ENCODE assay signal across 18 mouse cellular contexts in the genomic region with DNA sequence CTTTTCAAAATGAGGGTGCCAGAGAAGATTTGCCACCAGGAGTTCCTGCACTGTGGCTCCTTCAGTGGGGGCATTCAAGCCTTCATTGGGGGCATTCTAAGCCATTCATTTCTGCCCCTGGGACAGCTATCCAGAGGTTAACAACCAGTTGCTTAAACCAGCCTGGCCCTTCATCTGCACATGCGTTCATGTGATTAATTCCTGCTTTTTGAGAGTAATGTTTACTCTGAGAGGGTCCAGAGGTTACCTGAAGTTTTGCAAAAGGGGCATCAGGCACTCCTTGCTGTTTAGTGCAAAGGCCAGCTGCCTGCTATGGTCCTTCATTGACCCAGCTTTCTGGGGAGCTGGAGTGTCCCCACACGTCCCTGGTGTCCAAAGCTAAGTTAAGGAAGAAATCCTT. TPM values are rescaled to one million over a fixed set of nuclear protein-coding genes. Genes with fewer than 3 reads are reported as not detected.
DNase-seq lines count a peak whose midpoint lies in the region; ATAC-seq lines count a peak whose summit lies in the region.
"Had no signal": no experiment of that assay in that cellular context is flagged by ENCODE, and none has a peak within 500 bp of the region (broad histone marks: within the 10 kb centered on the region; RNA-seq: fewer than 3 reads in every experiment).

No protein-coding gene starts in this region.

- H3K4me2 ChIP-seq in forebrain, embryonic 12.5 days: no peak overlapping the region
- H3K4me2 ChIP-seq in kidney, embryonic 14.5 days (replicated peaks; ENCODE audit: low read depth, low read length): no peak overlapping the region
- H3K4me2 ChIP-seq in liver, embryonic 11.5 days: no peak overlapping the region
- H3K4me2 ChIP-seq: heart, embryonic 12.5 days; limb, embryonic 13.5 days; lung, embryonic 15.5 days had no signal

- no peak overlapping the region for H3K27ac ChIP-seq in forebrain, embryonic 12.5 days
- no peak overlapping the region for H3K27ac ChIP-seq in forebrain, embryonic 10.5 days
- no peak overlapping the region for H3K27ac ChIP-seq in kidney, embryonic 14.5 days (ENCODE audit: low read depth, low read length)
- H3K27ac ChIP-seq in liver, embryonic 11.5 days (ENCODE audit: low read depth, low read length): no peak overlapping the region
- H3K27ac ChIP-seq: embryonic facial prominence, embryonic 10.5 days; limb, embryonic 13.5 days; lung, embryonic 15.5 days had no signal

- 61% methylated on average over 2 of the region's 2 CpGs for WGBS in forebrain, embryonic 12.5 days
- WGBS in forebrain, embryonic 10.5 days: 65% methylated on average over 2 of the region's 2 CpGs
- WGBS in kidney, embryonic 14.5 days: 49% methylated on average over 2 of the region's 2 CpGs
- WGBS in liver, embryonic 11.5 days: 49% methylated on average over 2 of the region's 2 CpGs

- H3K4me3 ChIP-seq in forebrain, embryonic 12.5 days (replicated peaks): no peak overlapping the region
- no peak overlapping the region for H3K4me3 ChIP-seq in forebrain, embryonic 10.5 days
- no peak overlapping the region for H3K4me3 ChIP-seq in kidney, embryonic 14.5 days (ENCODE audit: low read length)
- no peak overlapping the region for H3K4me3 ChIP-seq in liver, embryonic 11.5 days (ENCODE audit: low read depth, low read length)
- H3K4me3 ChIP-seq: heart, embryonic 12.5 days; limb, embryonic 13.5 days; lung, embryonic 15.5 days had no signal

- no peaks in the 10 kb centered on the region for H3K36me3 ChIP-seq in forebrain, embryonic 12.5 days (replicated peaks)
- H3K36me3 ChIP-seq in forebrain, embryonic 10.5 days (replicated peaks): no peaks in the 10 kb centered on the region
- H3K36me3 ChIP-seq in kidney, embryonic 14.5 days (ENCODE audit: control insufficient read depth, insufficient read depth, low read length): no peaks in the 10 kb centered on the region
- no peaks in the 10 kb centered on the region for H3K36me3 ChIP-seq in liver, embryonic 11.5 days (ENCODE audit: control insufficient read depth, insufficient read depth, low read length)
- H3K36me3 ChIP-seq: embryonic facial prominence, embryonic 10.5 days; heart, embryonic 12.5 days; limb, embryonic 13.5 days; lung, embryonic 15.5 days had no signal

- no peaks in the 10 kb centered on the region for H3K9me3 ChIP-seq in forebrain, embryonic 12.5 days
- no peaks in the 10 kb centered on the region for H3K9me3 ChIP-seq in forebrain, embryonic 10.5 days
- H3K9me3 ChIP-seq in kidney, embryonic 14.5 days (ENCODE audit: control insufficient read depth, low read length): no peaks in the 10 kb centered on the region
- no peaks in the 10 kb centered on the region for H3K9me3 ChIP-seq in liver, embryonic 11.5 days (ENCODE audit: control insufficient read depth, low read length)
- H3K9me3 ChIP-seq: embryonic facial prominence, embryonic 10.5 days; heart, embryonic 12.5 days; limb, embryonic 13.5 days; lung, embryonic 15.5 days; megakaryocyte, embryonic 14.5 days had no signal

- peaks cover 50% of the 10 kb centered on the region for H3K4me1 ChIP-seq in forebrain, embryonic 12.5 days
- peaks cover 66% of the 10 kb centered on the region for H3K4me1 ChIP-seq in forebrain, embryonic 10.5 days
- peaks cover 16% of the 10 kb centered on the region; the same call in 1 of the 2 replicates for H3K4me1 ChIP-seq in kidney, embryonic 14.5 days (ENCODE audit: control insufficient read depth, insufficient read depth, low read length)
- no peaks in the 10 kb centered on the region for H3K4me1 ChIP-seq in liver, embryonic 11.5 days (replicated peaks; ENCODE audit: control insufficient read depth, insufficient read depth, low read length)

- no peak for ATAC-seq in forebrain, embryonic 12.5 days (ENCODE audit: low FRiP score)
- ATAC-seq in kidney, embryonic 14.5 days (ENCODE audit: low FRiP score, low TSS enrichment): no peak
- ATAC-seq in liver, embryonic 11.5 days (replicated peaks; ENCODE audit: low FRiP score): no peak

- peaks cover 53% of the 10 kb centered on the region for H3K27me3 ChIP-seq in forebrain, embryonic 12.5 days
- peaks cover 88% of the 10 kb centered on the region for H3K27me3 ChIP-seq in forebrain, embryonic 10.5 days (ENCODE audit: poor library complexity, severe bottlenecking)
- H3K27me3 ChIP-seq in kidney, embryonic 14.5 days (ENCODE audit: control insufficient read depth, insufficient read depth, low read length): no peaks in the 10 kb centered on the region; the same call in 1 of the 2 replicates
- H3K27me3 ChIP-seq in liver, embryonic 11.5 days (replicated peaks; ENCODE audit: control insufficient read depth, insufficient read depth, low read length): peaks cover 77% of the 10 kb centered on the region

- no peak for DNase-seq in forebrain, embryonic 10.5 days (ENCODE audit: extremely low spot score, low spot score)
- DNase-seq in kidney, adult 9 months: peak; percentile 62
- no peak for DNase-seq in liver, embryonic 11.5 days (ENCODE audit: low spot score)
- no peak for DNase-seq in liver
- no peak for DNase-seq in thymus, adult 18-20 months
- DNase-seq in cerebellum, adult 11 months: no peak
- DNase-seq: adrenal gland, postnatal 25 days; gastrocnemius, postnatal 14 days; heart, adult 18-20 months; spleen, adult 18-20 months had no signal

- 0 out of 2 replicates have a peak overlapping the region, but pooled peaks have one; percentile 25 for H3K9ac ChIP-seq in forebrain, embryonic 12.5 days
- no peak overlapping the region for H3K9ac ChIP-seq in kidney, embryonic 14.5 days (ENCODE audit: low read depth, low read length)
- H3K9ac ChIP-seq in liver, embryonic 11.5 days (ENCODE audit: low read depth, low read length): 0 out of 2 replicates have a peak overlapping the region, but pooled peaks have one; percentile 16
- H3K9ac ChIP-seq: heart, embryonic 12.5 days; limb, embryonic 13.5 days; lung, embryonic 15.5 days had no signal

RNA-seq across cellular contexts. Expression of a gene that starts 32.5 kb away (rescaled TPM):
- 19.9 and 20.5 TPM in 2 replicates for polyA plus RNA-seq in forebrain, embryonic 12.5 days (2016; fragmentation: Nextera tagmentation; extraction: Ambion mirVana)
- 0.14 TPM in 1 of 2 replicates, not detected in the other for polyA plus RNA-seq in forebrain, embryonic 10.5 days (2016; fragmentation: Nextera tagmentation; extraction: Ambion mirVana)
- not detected in 2 replicates for polyA plus RNA-seq in kidney, embryonic 14.5 days (2014; fragmentation: Nextera tagmentation; extraction: Ambion mirVana)
- 0.10 and 0.18 TPM in 2 replicates for polyA plus RNA-seq in liver, embryonic 11.5 days (2014; fragmentation: Nextera tagmentation; extraction: Ambion mirVana)
- polyA plus RNA-seq: embryonic facial prominence, embryonic 10.5 days; heart, embryonic 12.5 days; limb, embryonic 13.5 days; lung, embryonic 15.5 days; testis, adult 2 months had no signal

RNA-seq across cellular contexts. Expression of a gene that starts 51.3 kb away (rescaled TPM):
- polyA plus RNA-seq in forebrain, embryonic 12.5 days (2016; fragmentation: Nextera tagmentation; extraction: Ambion mirVana): 3.0 and 3.1 TPM in 2 replicates
- polyA plus RNA-seq in forebrain, embryonic 10.5 days (2016; fragmentation: Nextera tagmentation; extraction: Ambion mirVana): 0.23 and 0.41 TPM in 2 replicates
- 0.87 and 1.7 TPM in 2 replicates for polyA plus RNA-seq in kidney, embryonic 14.5 days (2014; fragmentation: Nextera tagmentation; extraction: Ambion mirVana)
- polyA plus RNA-seq in liver, embryonic 11.5 days (2014; fragmentation: Nextera tagmentation; extraction: Ambion mirVana): 0.38 TPM in 1 of 2 replicates, not detected in the other

Comparison
In these comparisons a context has a peak if more than half of its experiments do, and no peak if none do; other contexts are left out.
1. RNA of a gene that starts 32.5 kb away (polyA plus RNA-seq): 19.9 to 20.5 TPM in forebrain, embryonic 12.5 days; 0.14 TPM in forebrain, embryonic 10.5 days, 0.10 to 0.18 TPM in liver, embryonic 11.5 days and not detected in kidney, embryonic 14.5 days; every median in the first group is over 10 times any median in the second.